Mouse (Mus musculus) cortical plate, adult 2 months (tissue): ENCODE results near the gene Asns.

ENCODE experiments used
- CTCF ChIP-seq: fragments of 200-500 bp; IDR thresholded peaks from 2 replicates; pipeline ENCODE4 v1.5.1; 2011; ENCODE audit warnings: mild to moderate bottlenecking, control low read depth, low read length; ENCODE audit not compliant: insufficient read depth; ENCODE audit errors: extremely low read depth
- POLR2A ChIP-seq: fragments of 200-500 bp; IDR thresholded peaks from 2 replicates; pipeline ENCODE4 v1.6.1; 2011; ENCODE audit warnings: mild to moderate bottlenecking, low read length, control low read depth; ENCODE audit not compliant: insufficient read depth; ENCODE audit errors: extremely low read depth

DNA sequence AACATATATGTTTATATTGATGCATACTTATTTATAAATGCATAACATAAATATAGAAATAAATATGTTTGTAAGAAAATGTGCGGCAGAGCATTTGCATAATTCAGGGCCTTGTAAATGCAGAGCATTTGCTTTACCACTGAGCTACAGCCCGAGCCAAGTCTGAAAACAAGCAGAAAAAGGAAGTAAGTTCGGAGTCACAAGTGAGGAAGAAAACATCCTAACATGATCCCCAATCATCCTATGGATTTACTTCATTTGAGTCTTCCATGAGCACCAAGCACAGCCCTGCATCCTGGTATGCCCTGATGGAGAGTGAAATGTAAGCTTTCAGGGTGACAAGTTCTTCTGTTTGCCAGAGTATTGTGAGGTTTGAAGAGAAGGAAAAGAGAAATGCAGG, 15.2 kb upstream of the Asns start:
- TF ChIP-seq CTCF: no peak
- no peak for TF ChIP-seq POLR2A
